Mouse (Mus musculus) neural tube, embryonic 14.5 days (tissue): ENCODE results near the gene Zfp652. TPM values are rescaled to one million over a fixed set of nuclear protein-coding genes. Genes with fewer than 3 reads are reported as not detected.
A peak's percentile ranks its signal among the peaks of the same experiment; 100 is the strongest.

Experiments
- ATAC-seq: fragments of 200-750 bp; cut with Nextera tagmentation; 2 replicates; pipeline ENCODE4 v1.8.0; 2017; ENCODE audit warnings: low read depth, mild to moderate bottlenecking, moderate TSS enrichment, moderate library complexity
- H3K27ac ChIP-seq: fragments of 300-500 bp; sonication (generic); 2 replicates; pipeline ENCODE4 v1.5.1; 2014; ENCODE audit warnings: low read depth, mild to moderate bottlenecking, control low read depth, low read length, moderate library complexity, mixed read lengths
- H3K27me3 ChIP-seq: fragments of 300-500 bp; sonication (generic); 2 replicates; pipeline ENCODE4 v1.6.1; 2014; ENCODE audit warnings: low read length; ENCODE audit not compliant: control insufficient read depth, insufficient read depth
- H3K36me3 ChIP-seq: fragments of 300-500 bp; sonication (generic); 2 replicates; pipeline ENCODE4 v1.6.1; 2014; ENCODE audit warnings: low read length, mixed read lengths; ENCODE audit not compliant: control insufficient read depth, insufficient read depth
- H3K4me1 ChIP-seq: fragments of 300-500 bp; sonication (generic); 2 replicates; pipeline ENCODE4 v1.6.1; 2014; ENCODE audit warnings: low read length; ENCODE audit not compliant: control insufficient read depth, insufficient read depth
- H3K4me2 ChIP-seq: fragments of 300-500 bp; sonication (generic); 2 replicates; pipeline ENCODE4 v1.6.1; 2014; ENCODE audit warnings: mild to moderate bottlenecking, low read depth, low read length, control low read depth
- H3K4me3 ChIP-seq: fragments of 300-500 bp; sonication (generic); 2 replicates; pipeline ENCODE4 v1.5.1; 2014; ENCODE audit warnings: low read depth, low read length, control low read depth, mixed read lengths
- H3K9ac ChIP-seq: fragments of 300-500 bp; sonication (generic); replicated peaks from 2 replicates; pipeline ENCODE4 v1.6.1; 2014; ENCODE audit warnings: low read depth, mild to moderate bottlenecking, control low read depth, low read length, mixed read lengths
- H3K9me3 ChIP-seq: fragments of 300-500 bp; sonication (generic); 2 replicates; pipeline ENCODE4 v1.6.1; 2016; ENCODE audit warnings: low read length; ENCODE audit not compliant: control insufficient read depth
- WGBS: fragments of 180-500 bp; shearing (Covaris S2); extraction: QIAGEN DNeasy Blood & Tissue Kit; methylation state at CpG from one replicate; pipeline ENCODE4 v1.1.7; 2014; 5-methylcytosine and 5-hydroxymethylcytosine counted together
- polyA plus RNA-seq: library from polyadenylated mRNA; unstranded; fragments of >200 nt; fragmentation: Nextera tagmentation; extraction: Ambion mirVana; gene quantifications from 2 replicates; pipeline ENCODE4 v1.2.1, GENCODE M21; 2014

Gene Zfp652
- polyA plus RNA-seq, 1 experiment from 2014 or later = 12.9 TPM

DNA sequence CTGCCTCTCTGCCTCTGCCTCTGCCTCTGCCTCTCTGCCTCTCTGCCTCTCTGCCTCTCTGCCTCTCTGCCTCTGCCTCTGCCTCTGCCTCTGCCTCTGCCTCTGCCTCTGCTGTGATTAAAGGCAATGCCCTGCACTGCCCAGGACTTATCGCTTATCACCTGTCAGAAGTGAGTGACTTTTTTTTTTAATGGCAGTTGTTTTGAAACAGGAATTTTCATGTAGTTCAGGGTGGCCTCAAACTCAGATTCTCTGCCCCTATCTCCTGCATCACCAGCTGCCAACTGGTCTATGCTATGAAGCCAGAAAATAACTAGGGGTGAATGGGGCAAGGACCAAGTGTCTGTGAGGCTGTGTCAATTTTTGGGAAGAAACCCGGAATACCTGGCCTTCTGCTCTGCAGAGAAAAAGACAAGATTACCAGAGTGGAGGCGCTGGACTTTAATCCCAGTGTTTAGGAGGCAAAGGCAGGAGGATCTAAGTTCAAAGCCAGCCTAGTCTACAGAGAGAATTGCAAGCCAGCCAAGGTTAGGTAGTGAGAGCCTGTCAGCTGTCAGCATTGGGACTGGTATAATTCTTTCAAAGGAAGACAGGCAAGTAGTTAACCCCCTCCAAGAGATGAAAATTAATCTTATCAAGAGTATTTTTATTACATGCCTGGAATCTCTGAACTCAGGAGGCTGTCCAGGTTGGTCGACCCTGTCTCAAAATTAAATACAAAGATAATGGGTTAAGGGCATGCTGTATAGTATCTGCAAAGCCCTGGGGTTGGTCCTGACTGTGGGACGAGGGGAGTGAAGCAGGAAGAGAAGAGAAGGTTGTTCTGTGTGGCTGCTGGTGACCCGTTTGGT lies 114.1 kb downstream of the Zfp652 start:
- peaks cover 16% of the 10 kb centered on the region for H3K4me1 ChIP-seq
- ATAC-seq = no peak
- no peaks in the 10 kb centered on the region for H3K36me3 ChIP-seq
- no peaks in the 10 kb centered on the region for H3K9me3 ChIP-seq
- peaks cover 47% of the 10 kb centered on the region for H3K27me3 ChIP-seq
- H3K4me3 ChIP-seq = no peak overlapping the region
- no peak overlapping the region for H3K4me2 ChIP-seq
- no peak overlapping the region for H3K27ac ChIP-seq
- WGBS = 51% methylated on average over 6 of the region's 6 CpGs
- no peak overlapping the region for H3K9ac ChIP-seq

DNA sequence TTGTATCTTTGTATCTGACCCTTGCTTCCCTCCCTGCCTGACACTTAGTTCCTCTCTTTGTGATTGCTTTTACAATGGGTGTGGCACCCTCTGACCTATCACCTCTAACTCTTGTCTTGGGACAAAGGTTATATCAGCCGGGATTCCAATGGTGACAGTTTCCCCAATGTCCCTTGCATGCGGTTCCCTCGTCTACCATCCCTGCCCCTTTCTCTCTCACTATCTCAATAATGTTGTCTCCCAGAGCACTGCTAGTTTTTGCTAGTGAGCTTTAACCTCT lies 114.6 kb downstream of the Zfp652 start:
- Histone ChIP-seq H3K4me3 (no peak overlapping the region), H3K9me3 (no peaks in the 10 kb centered on the region), H3K36me3 (no peaks in the 10 kb centered on the region), H3K4me2 (no peak overlapping the region), H3K27me3 (peaks cover 51% of the 10 kb centered on the region), H3K27ac (no peak overlapping the region), H3K9ac (no peak overlapping the region), H3K4me1 (peaks cover 16% of the 10 kb centered on the region)
- no peak for ATAC-seq
- WGBS = 16% methylated on average over 3 of the region's 3 CpGs

- no peak overlapping the region for H3K4me2 ChIP-seq
- H3K9ac ChIP-seq = no peak overlapping the region
- H3K4me3 ChIP-seq = no peak overlapping the region
- H3K36me3 ChIP-seq = no peaks in the 10 kb centered on the region
- no peak overlapping the region for H3K27ac ChIP-seq
- ATAC-seq = no peak
- no peaks in the 10 kb centered on the region for H3K9me3 ChIP-seq
- peaks cover 56% of the 10 kb centered on the region for H3K27me3 ChIP-seq
- WGBS = 22% methylated on average over 3 of the region's 3 CpGs
- H3K4me1 ChIP-seq = peaks cover 16% of the 10 kb centered on the region
Measured at GRCm38 (mm10) chr11:95827464-95828085, 115.1 kb downstream of the Zfp652 start.

DNA sequence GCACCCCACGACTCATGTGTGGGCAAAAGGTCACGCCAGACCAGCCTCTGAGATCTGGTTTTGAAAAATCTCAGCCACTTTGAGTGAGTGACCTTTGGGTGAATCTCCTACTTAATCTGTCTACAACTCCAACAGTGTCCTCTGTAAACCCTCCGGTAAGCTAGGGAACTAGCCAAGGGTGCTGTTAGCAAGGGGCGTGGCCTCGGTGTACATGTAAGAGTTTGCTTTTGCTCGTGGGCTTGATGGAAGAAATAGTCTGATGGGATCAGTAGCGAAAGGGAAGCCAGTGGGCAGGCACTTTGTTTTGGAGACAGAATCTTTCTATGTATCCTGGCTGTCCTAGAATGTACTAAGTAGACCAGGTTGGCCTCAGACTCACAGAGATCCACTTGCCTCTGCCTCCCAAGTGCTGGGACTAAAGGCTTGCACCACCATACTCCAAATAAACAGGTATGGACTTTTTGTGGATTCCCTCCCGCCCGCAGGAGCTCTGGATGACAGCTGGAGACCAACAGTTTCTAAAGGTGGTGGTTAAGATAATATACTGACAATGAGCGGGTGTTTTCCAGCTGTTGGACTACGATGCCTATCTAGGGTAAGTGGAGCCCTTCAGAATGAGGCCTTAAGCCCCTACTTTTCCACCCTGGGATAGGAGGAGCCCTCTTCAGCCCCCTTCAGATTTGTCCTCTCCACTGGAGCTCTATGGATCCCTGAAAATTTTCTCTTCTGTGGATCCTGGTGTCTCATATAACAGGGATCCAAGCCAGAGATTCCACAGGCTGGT lies 115.9 kb downstream of the Zfp652 start:
- no peak overlapping the region for H3K27ac ChIP-seq
- H3K36me3 ChIP-seq = no peaks in the 10 kb centered on the region
- H3K9ac ChIP-seq = no peak overlapping the region
- H3K4me1 ChIP-seq = peaks cover 16% of the 10 kb centered on the region
- no peak overlapping the region for H3K4me3 ChIP-seq
- WGBS = 77% methylated on average over 11 of the region's 11 CpGs
- no peak overlapping the region for H3K4me2 ChIP-seq
- H3K9me3 ChIP-seq = no peaks in the 10 kb centered on the region
- peaks cover 63% of the 10 kb centered on the region for H3K27me3 ChIP-seq
- no peak for ATAC-seq

- Histone ChIP-seq H3K9me3 (no peaks in the 10 kb centered on the region), H3K27me3 (peaks cover 70% of the 10 kb centered on the region), H3K4me3 (no peak overlapping the region), H3K4me1 (peaks cover 16% of the 10 kb centered on the region), H3K36me3 (no peaks in the 10 kb centered on the region), H3K27ac (no peak overlapping the region), H3K4me2 (no peak overlapping the region), H3K9ac (no peak overlapping the region)
- ATAC-seq = no peak
- 32% methylated on average over 4 of the region's 4 CpGs for WGBS
Measured at GRCm38 (mm10) chr11:95829526-95830050, 117.1 kb downstream of the Zfp652 start.

- 2% methylated on average over 72 of the region's 80 CpGs for WGBS
- Histone ChIP-seq H3K9ac (no peak overlapping the region), H3K9me3 (no peaks in the 10 kb centered on the region)
Measured at GRCm38 (mm10) chr11:95830411-95831275, 118.2 kb downstream of the Zfp652 start.

GRCm38 (mm10) chr11:95831276-95831619 lies 118.8 kb downstream of the Zfp652 start:
- H3K9me3 ChIP-seq = no peaks in the 10 kb centered on the region
- no peaks in the 10 kb centered on the region for H3K36me3 ChIP-seq
- H3K4me3 ChIP-seq = peak overlapping the region; percentile 11; the same call in 1 of the 2 replicates
- peaks cover 11% of the 10 kb centered on the region for H3K4me1 ChIP-seq
- no peak for ATAC-seq
- peak overlapping the region; percentile 37; the same call in 1 of the 2 replicates for H3K4me2 ChIP-seq
- 4% methylated on average over 10 of the region's 10 CpGs for WGBS
- H3K27ac ChIP-seq = no peak overlapping the region
- H3K9ac ChIP-seq = no peak overlapping the region
- peaks cover 75% of the 10 kb centered on the region for H3K27me3 ChIP-seq

More at GRCm38 (mm10) chr11:95830411-95831275, 118.2 kb downstream of the Zfp652 start:
- Histone ChIP-seq H3K36me3 (no peaks in the 10 kb centered on the region), H3K4me2 (peak overlapping the region; percentile 37), H3K27ac (no peak overlapping the region), H3K4me1 (peaks cover 11% of the 10 kb centered on the region), H3K27me3 (peaks cover 72% of the 10 kb centered on the region), H3K4me3 (peak overlapping the region; percentile 11)
- ATAC-seq = no peak

- no peak overlapping the region for H3K9ac ChIP-seq
- no peaks in the 10 kb centered on the region for H3K36me3 ChIP-seq
- H3K27ac ChIP-seq = no peak overlapping the region
- peaks cover 11% of the 10 kb centered on the region for H3K4me1 ChIP-seq
- no peak for ATAC-seq
- peaks cover 72% of the 10 kb centered on the region for H3K27me3 ChIP-seq
- no peaks in the 10 kb centered on the region for H3K9me3 ChIP-seq
- H3K4me3 ChIP-seq = no peak overlapping the region; the same call in 1 of the 2 replicates
- WGBS = 3% methylated on average over 15 of the region's 15 CpGs
- H3K4me2 ChIP-seq = no peak overlapping the region
Measured at GRCm38 (mm10) chr11:95831641-95832040, 119.2 kb downstream of the Zfp652 start.
